Mouse (Mus musculus) retina, postnatal 1 day (tissue): Measurements from ENCODE around the gene Eogt.
A peak's percentile ranks its signal among the peaks of the same experiment; 100 is the strongest.

Experiments used
- DNase-seq: peaks from one replicate; pipeline ENCODE4 v3.0.0-alpha.2; 2012

Gene Eogt

GRCm38 (mm10) chr6:97104264-97104852 is 44.6 kb downstream of the Eogt start:
- DNase-seq: peak; percentile 40

GRCm38 (mm10) chr6:97101958-97102702 is 46.9 kb downstream of the Eogt start:
- no peak for DNase-seq

GRCm38 (mm10) chr6:97101190-97101957 is 47.6 kb downstream of the Eogt start:
- DNase-seq: no peak

GRCm38 (mm10) chr6:97082336-97082735 is 66.6 kb downstream of the Eogt start:
- DNase-seq: no peak

DNA sequence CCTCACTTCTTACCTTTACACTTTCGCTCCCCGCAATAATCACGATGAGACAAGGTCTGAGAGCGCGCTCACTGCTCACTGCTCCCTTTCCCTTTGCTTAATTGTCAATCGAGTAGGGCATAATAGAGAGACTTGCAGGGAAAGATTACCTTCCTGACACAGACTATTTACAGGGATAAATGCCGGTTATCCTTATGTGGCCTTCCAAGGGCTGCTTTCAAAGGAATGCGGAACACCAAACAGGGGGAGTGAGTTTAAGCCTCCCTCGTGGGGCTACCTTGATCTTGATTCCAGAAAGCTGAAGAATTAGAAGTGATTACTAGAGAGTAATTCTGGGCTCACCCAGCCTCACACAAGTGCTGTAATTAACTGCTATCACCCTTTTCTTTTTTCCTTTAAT is 69.0 kb downstream of the Eogt start:
- DNase-seq: no peak

- peak; percentile 82 for DNase-seq
These were observed 88.8 kb downstream of the Eogt start, which contains the start of gene Fam19a4 for GRCm38 (mm10) chr6:97060074-97060681. Fam19a4 (minus strand) TSS chr6:97060413.
